Mouse (Mus musculus): ENCODE data around the gene Camk2d.

Gene Camk2d

DNA sequence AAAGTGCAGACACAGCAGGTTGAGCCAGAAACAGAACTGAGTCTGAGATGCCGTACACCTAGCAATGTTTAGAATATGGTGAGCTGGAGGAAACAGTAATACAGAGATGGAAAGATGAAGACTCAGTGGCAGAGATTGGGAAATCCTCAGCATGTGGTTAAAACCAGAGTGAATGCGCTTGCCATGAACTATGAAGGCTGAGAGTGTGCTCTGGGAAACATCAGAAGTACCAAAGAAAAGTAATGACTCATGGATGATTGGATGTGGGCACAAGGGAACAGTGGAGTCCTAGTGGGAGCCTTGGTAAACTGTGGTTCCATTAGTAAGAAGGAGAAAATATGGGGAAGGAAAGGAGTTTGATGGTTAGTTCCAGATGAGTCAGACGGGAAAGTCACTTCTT, 231.8 kb downstream of the Camk2d start:
- no peak for DNase-seq

- no peak for DNase-seq
Measured at GRCm38 (mm10) chr3:126829817-126830216, 233.7 kb downstream of the Camk2d start.

GRCm38 (mm10) chr3:126831418-126832138, 235.5 kb downstream of the Camk2d start:
- DNase-seq: no peak

DNA sequence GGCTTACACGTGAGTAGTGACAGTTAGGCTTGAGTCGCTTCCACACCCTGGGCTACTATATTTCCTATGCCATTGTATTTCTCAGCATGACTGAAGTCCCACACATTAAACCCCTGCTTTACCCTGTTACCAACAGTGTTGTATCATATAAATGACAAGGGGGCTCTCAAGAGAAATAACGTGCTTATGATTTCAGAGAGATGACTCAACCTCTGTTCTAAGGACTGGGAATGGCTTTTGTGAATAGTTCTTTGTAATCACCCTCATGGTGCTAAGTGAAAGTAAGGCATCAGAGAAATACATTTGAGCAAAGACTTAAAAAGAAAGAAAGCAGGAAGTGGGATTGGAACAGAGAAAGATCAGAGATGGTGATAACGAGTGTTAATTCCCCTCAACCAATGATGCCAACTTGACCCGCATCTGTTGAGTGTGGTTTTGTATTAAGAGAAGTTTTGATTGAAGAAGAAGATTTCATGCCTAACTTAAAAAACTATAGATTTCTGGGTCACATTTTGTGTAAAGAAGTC, 238.6 kb downstream of the Camk2d start:
- no peak for DNase-seq

DNA sequence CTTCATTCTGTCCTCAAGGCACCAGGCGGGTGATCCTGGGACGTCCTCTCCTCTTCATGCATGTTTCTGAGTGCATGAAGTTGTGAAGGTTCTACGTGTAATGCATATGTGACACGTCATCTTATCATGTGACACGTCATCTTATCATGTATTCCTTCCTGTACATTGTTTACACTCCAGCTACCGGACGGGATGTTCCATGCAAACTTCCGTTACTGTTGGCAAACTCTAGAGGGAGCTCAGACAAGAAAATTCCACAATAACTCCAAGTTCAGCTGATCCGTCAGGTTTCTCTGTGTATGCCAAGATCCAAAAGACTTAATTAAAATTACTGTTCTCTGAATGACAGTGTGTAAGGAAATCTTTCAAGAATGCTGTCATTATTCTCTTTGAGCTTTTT, 246.7 kb downstream of the Camk2d start:
- no peak for DNase-seq

DNA sequence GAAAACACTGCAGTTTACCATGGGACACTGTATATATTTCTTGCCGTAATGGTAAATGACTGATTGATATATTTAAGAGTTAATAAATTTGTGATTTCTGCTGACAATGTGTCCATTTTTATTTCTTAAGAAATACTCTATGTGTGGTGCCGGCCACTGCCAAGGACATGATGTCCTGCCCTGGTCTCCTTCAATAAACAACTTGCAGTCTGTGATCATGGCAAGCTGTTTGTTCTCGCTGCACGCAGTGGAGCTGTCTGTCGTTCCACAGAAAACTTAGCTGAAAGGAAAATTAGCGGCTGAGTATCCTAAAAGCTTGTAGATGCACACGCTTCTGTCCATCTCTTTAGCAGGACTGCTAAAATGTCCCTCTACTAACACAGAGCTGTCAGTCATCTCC, 248.7 kb downstream of the Camk2d start:
- no peak for DNase-seq

- no peak for DNase-seq
Measured at GRCm38 (mm10) chr3:126848081-126848480, 252.0 kb downstream of the Camk2d start.

GRCm38 (mm10) chr3:126860442-126860841, 264.3 kb downstream of the Camk2d start:
- no peak for DNase-seq

DNA sequence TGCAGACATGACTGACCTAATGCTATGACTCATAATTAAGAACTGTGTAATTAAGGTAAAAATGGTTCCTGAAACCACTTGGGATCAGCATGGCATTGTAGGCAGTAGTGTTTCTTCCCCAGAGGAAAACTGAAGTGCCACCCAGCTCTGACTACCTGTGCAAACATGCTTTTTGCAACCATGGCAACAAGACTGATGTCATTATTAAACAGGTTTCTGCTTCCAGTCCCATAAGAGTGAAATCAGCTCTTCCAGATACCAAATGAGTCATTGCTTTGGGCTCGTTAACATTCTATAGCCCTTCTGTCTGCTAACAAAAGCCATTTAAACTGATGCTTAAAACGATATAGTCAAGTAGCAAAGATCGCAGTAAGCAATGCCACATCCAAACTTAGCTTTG, 273.5 kb downstream of the Camk2d start:
- DNase-seq: no peak

GRCm38 (mm10) chr3:126870688-126871087, 274.6 kb downstream of the Camk2d start:
- DNase-seq: no peak

DNA sequence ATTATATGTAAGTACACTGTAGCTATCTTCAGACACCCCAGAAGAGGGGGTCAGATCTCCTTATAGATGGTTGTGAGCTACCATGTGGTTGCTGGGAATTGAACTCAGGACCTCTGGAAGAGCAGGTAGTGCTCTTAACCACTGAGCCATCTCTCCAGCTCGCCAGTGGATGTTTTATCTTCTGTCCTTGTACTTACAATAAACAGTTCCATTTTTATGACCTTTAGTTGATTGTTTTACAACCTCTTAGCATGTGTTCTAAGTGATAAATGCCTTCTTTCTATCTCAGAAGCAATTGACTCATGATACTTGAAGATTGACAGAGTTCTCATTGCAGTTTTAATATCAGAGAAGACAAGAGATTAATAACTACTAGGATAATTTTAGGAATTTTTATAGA, 282.1 kb downstream of the Camk2d start:
- DNase-seq: no peak

DNA sequence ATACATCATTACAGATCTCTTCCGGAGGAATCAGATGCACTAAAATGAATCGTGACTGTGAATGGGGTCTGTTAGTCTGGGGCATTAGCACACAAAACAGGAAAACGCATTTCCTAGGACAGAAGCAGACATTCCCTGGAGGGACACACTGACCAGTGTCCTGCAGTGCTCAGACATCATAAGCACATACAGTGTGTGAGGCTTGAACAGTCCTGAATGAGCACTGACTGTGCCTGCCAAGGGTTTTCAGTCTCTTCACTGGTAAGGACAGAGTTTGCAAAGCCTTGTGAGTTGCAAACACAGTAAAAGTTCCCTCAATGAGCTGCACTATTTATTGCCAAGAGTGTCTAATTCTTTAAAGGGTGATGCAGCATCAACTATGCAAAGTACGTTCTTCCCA, 290.0 kb downstream of the Camk2d start:
- no peak for DNase-seq

- no peak for DNase-seq
Measured at GRCm38 (mm10) chr3:126886644-126887043, 290.5 kb downstream of the Camk2d start.

All from thymus, postnatal 25 days (tissue).